Mouse (Mus musculus) MEL (cell line): ENCODE measurements at regions not wholly inside any gene's neighbourhood (a gene's known extent, or its start where the extent isn't known, plus 50 kb on each side); places are given as distances from the start of the nearest gene placed in this dataset.

ENCODE experiments used
- CTCF ChIP-seq, 3 experiments: IDR thresholded peaks in 2 of 3; conservative IDR thresholded peaks in 1 of 3; 2 replicates each; pipeline ENCODE4 v1.5.1; 2011 to 2012; ENCODE audit warnings: low read length in 3 of 3, low read depth in 2 of 3, mild to moderate bottlenecking in 2 of 3, improper control_type of control experiment in 1 of 3, inconsistent platforms in 1 of 3, mixed read lengths in 1 of 3, moderate library complexity in 1 of 3; ENCODE audit not compliant: control insufficient read depth in 1 of 3, insufficient read depth in 1 of 3, poor library complexity in 1 of 3, severe bottlenecking in 1 of 3
- EP300 ChIP-seq, 2 experiments: IDR thresholded peaks; 2 replicates each; pipeline ENCODE4 v1.6.1; 2011; ENCODE audit warnings: improper control_type of control experiment in 2 of 2, low read length in 2 of 2, low read depth in 1 of 2, mild to moderate bottlenecking in 1 of 2
- MAX ChIP-seq: IDR thresholded peaks from 2 replicates; pipeline ENCODE4 v1.6.1; 2011; ENCODE audit warnings: low read length, improper control_type of control experiment
- MYB ChIP-seq: IDR thresholded peaks from 2 replicates; pipeline ENCODE4 v1.6.1; 2011; ENCODE audit warnings: mild to moderate bottlenecking, low read depth, low read length, improper control_type of control experiment
- POLR2A ChIP-seq, 2 experiments: IDR thresholded peaks; 2 replicates each; pipeline ENCODE4 v1.6.1; 2011 to 2012; ENCODE audit warnings: low read length in 2 of 2, mild to moderate bottlenecking in 2 of 2, control low read depth in 1 of 2, improper control_type of control experiment in 1 of 2, low read depth in 1 of 2, moderate library complexity in 1 of 2; ENCODE audit not compliant: control insufficient read depth in 1 of 2, insufficient read depth in 1 of 2, poor library complexity in 1 of 2
- SIN3A ChIP-seq: IDR thresholded peaks from 2 replicates; pipeline ENCODE4 v1.6.1; 2012; ENCODE audit warnings: low read length, improper control_type of control experiment, inconsistent platforms
- SMC3 ChIP-seq: IDR thresholded peaks from 2 replicates; pipeline ENCODE4 v1.6.1; 2011; ENCODE audit warnings: low read depth, low read length, improper control_type of control experiment
- TCF12 ChIP-seq: IDR thresholded peaks from 2 replicates; pipeline ENCODE4 v1.6.1; 2014; ENCODE audit warnings: low read depth, mild to moderate bottlenecking, inconsistent platforms, low read length, improper control_type of control experiment, moderate library complexity

GRCm38 (mm10) chr16:24156729-24157430, 168.2 kb upstream of the Bcl6 start:
- TF ChIP-seq SIN3A (no peak), EP300 (IDR thresholded peaks at IDR 0.05; ENCODE audit: low read depth in 1 of 2, low read length in 2 of 2) (no peak), CTCF (IDR thresholded peaks at IDR 0.05 in 2 of 3, conservative IDR thresholded peaks at IDR 0.05 in 1 of 3; ENCODE audit: control insufficient read depth in 1 of 3, insufficient read depth in 1 of 3, low read depth in 2 of 3, low read length in 3 of 3, poor library complexity in 1 of 3, severe bottlenecking in 1 of 3) (no peak), POLR2A (IDR thresholded peaks at IDR 0.05; ENCODE audit: control insufficient read depth in 1 of 2, insufficient read depth in 1 of 2, low read depth in 1 of 2, low read length in 2 of 2, poor library complexity in 1 of 2) (no peak), TCF12 (no peak), MAX (no peak), MYB (no peak), SMC3 (no peak)
